Mouse (Mus musculus): ENCODE data around the gene C1s2. TPM values are rescaled to one million over a fixed set of nuclear protein-coding genes. Genes with fewer than 3 reads are reported as not detected.
"Not testable (repeated sequence)": the region's sequence is repeated elsewhere in the genome, so short reads cannot be mapped to it uniquely, and the experiment has no call there.

The C1s2 gene
- total RNA-seq, 2 experiments from 2014 or later: 0.20 to 0.51 TPM

- DNase-seq: no peak
Measured at GRCm38 (mm10) chr6:124640041-124640440, 4.2 kb upstream of the C1s2 start.

- not testable (repeated sequence) for DNase-seq
Measured at GRCm38 (mm10) chr6:124636858-124637460, 1.1 kb upstream of the C1s2 start.

- DNase-seq: no peak
Measured at GRCm38 (mm10) chr6:124630763-124631162, 5.1 kb downstream of the C1s2 start.

- not testable (repeated sequence) for DNase-seq
Measured at GRCm38 (mm10) chr6:124626184-124626583, 9.7 kb downstream of the C1s2 start.

GRCm38 (mm10) chr6:124625612-124626011, 10.3 kb downstream of the C1s2 start:
- DNase-seq: no peak

- no peak for DNase-seq
Measured at GRCm38 (mm10) chr6:124602031-124602430, 33.9 kb downstream of the C1s2 start.

GRCm38 (mm10) chr6:124593121-124593520, 42.8 kb downstream of the C1s2 start:
- no peak for DNase-seq

GRCm38 (mm10) chr6:124592186-124592700, 43.6 kb downstream of the C1s2 start:
- no peak for DNase-seq

GRCm38 (mm10) chr6:124588771-124589170, 47.1 kb downstream of the C1s2 start:
- no peak for DNase-seq

GRCm38 (mm10) chr6:124586266-124586665, 49.6 kb downstream of the C1s2 start:
- no peak for DNase-seq

GRCm38 (mm10) chr6:124585761-124586160, 50.1 kb downstream of the C1s2 start:
- DNase-seq: peak; percentile 24

GRCm38 (mm10) chr6:124584935-124585334, 51.0 kb downstream of the C1s2 start:
- no peak for DNase-seq

GRCm38 (mm10) chr6:124582231-124582630, 53.7 kb downstream of the C1s2 start:
- DNase-seq: no peak

- DNase-seq: not testable (repeated sequence)
Measured at GRCm38 (mm10) chr6:124580155-124580554, 55.7 kb downstream of the C1s2 start.

- not testable (repeated sequence) for DNase-seq
Measured at GRCm38 (mm10) chr6:124575155-124575678, 60.7 kb downstream of the C1s2 start.

Other genes starting within 250 kb of the C1s2 start
- 10 to 100 TPM; 24.6 to 29.0 TPM for gene Pex5, start 221.0 kb downstream of the C1s2 start, total RNA-seq (2021)
- under 1 TPM; 0.59 to 0.61 TPM for gene Clstn3, start 171.3 kb downstream of the C1s2 start, total RNA-seq (2021)
- 1 to 10 TPM in 1 of 2 experiments, under 1 TPM in 1; 0.41 to 1.1 TPM for gene C1rl, start 143.0 kb downstream of the C1s2 start, total RNA-seq (2021)
- 10 to 100 TPM in 1 of 2 experiments, 1 to 10 TPM in 1; 7.8 to 11.7 TPM for gene C1ra, start 123.7 kb downstream of the C1s2 start, total RNA-seq (2021)
- 10 to 100 TPM; 16.5 to 20.8 TPM for gene C1s1, start 93.7 kb downstream of the C1s2 start, total RNA-seq (2021)
- 1 to 10 TPM in 1 of 2 experiments, under 1 TPM in 1; 0.72 to 1.3 TPM for gene C1rb, start 65.8 kb downstream of the C1s2 start, total RNA-seq (2021)
- gene Lpcat3, start 26.9 kb upstream of the C1s2 start, total RNA-seq (2021): 10 to 100 TPM; 14.8 to 18.0 TPM
- 10 to 100 TPM; 53.8 to 58.9 TPM for gene Emg1, start 76.1 kb upstream of the C1s2 start, total RNA-seq (2021)
- gene Phb2, start 76.3 kb upstream of the C1s2 start, total RNA-seq (2021): 100 to 1,000 TPM; 157 TPM
- 1 to 10 TPM; 1.5 to 2.2 TPM for gene Ptpn6, start 102.6 kb upstream of the C1s2 start, total RNA-seq (2021)
- gene Grcc10, start 105.3 kb upstream of the C1s2 start, total RNA-seq (2021): 100 to 1,000 TPM; 163 to 167 TPM
- gene Gm45234, start 119.9 kb upstream of the C1s2 start, total RNA-seq (2021): 1 to 10 TPM in 1 of 2 experiments, not detected in 1; 2.2 TPM
- 10 to 100 TPM; 31.8 to 32.4 TPM for gene Atn1, start 120.4 kb upstream of the C1s2 start, total RNA-seq (2021)
- gene Eno2, start 133.6 kb upstream of the C1s2 start, total RNA-seq (2021): 1 to 10 TPM; 2.1 to 3.0 TPM
- under 1 TPM in 1 of 2 experiments, not detected in 1; 0.18 TPM for gene Lrrc23, start 143.6 kb upstream of the C1s2 start, total RNA-seq (2021)
- gene Spsb2, start 172.6 kb upstream of the C1s2 start, total RNA-seq (2021): 1 to 10 TPM; 2.7 to 3.2 TPM
- gene Tpi1, start 178.2 kb upstream of the C1s2 start, total RNA-seq (2021): 1,000 to 10,000 TPM; 2,445 to 2,599 TPM
- gene Usp5, start 193.4 kb upstream of the C1s2 start, total RNA-seq (2021): 10 to 100 TPM; 42.1 to 44.0 TPM
- 1 to 10 TPM; 1.2 TPM for gene Cdca3, start 193.5 kb upstream of the C1s2 start, total RNA-seq (2021)
- 1 to 10 TPM; 1.6 to 1.7 TPM for gene Gnb3, start 204.2 kb upstream of the C1s2 start, total RNA-seq (2021)
- 1 to 10 TPM; 8.2 to 9.3 TPM for gene P3h3, start 221.7 kb upstream of the C1s2 start, total RNA-seq (2021)
- under 1 TPM; 0.23 to 0.32 TPM for gene Gpr162, start 227.9 kb upstream of the C1s2 start, total RNA-seq (2021)